Mouse (Mus musculus) retina, adult 2 months (tissue): ENCODE measurements around the gene Pllp.

Experiments
- DNase-seq: peaks from one replicate; pipeline ENCODE4 v3.0.0-alpha.2; 2012; ENCODE audit warnings: low read depth, low spot score

The Pllp gene

DNA sequence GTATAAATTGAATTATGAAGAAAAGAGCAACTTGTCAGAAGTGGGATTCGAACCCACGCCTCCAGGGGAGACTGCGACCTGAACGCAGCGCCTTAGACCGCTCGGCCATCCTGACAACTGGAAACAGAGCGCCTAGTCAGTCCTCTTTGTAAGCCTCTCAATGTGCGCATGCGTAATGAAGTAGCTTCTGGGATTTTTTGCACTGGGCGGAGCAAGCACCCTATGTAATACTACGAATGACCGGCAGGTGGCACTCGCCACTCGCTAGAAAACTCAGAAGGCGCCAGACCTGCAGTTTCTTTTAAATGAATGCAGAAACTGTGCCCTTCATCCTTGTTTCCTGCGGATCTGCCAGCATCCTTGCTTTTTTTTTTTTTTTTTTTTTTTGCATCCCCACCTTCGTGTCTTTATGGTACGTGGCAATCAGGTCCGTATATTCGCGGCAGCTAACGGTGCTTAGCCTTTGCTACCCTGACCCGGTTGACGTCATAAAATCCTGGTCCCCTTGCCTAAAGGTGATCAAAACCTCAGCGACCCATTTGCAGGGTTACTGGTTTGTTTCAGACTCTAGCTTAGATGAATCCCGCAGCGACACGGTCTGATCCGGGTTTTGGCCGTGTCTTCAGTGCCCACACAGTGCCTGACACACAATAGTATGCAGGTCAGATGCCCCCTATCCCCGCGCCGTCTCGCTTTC is 8.0 kb upstream of the Pllp start:
- peak; percentile 97 for DNase-seq

DNA sequence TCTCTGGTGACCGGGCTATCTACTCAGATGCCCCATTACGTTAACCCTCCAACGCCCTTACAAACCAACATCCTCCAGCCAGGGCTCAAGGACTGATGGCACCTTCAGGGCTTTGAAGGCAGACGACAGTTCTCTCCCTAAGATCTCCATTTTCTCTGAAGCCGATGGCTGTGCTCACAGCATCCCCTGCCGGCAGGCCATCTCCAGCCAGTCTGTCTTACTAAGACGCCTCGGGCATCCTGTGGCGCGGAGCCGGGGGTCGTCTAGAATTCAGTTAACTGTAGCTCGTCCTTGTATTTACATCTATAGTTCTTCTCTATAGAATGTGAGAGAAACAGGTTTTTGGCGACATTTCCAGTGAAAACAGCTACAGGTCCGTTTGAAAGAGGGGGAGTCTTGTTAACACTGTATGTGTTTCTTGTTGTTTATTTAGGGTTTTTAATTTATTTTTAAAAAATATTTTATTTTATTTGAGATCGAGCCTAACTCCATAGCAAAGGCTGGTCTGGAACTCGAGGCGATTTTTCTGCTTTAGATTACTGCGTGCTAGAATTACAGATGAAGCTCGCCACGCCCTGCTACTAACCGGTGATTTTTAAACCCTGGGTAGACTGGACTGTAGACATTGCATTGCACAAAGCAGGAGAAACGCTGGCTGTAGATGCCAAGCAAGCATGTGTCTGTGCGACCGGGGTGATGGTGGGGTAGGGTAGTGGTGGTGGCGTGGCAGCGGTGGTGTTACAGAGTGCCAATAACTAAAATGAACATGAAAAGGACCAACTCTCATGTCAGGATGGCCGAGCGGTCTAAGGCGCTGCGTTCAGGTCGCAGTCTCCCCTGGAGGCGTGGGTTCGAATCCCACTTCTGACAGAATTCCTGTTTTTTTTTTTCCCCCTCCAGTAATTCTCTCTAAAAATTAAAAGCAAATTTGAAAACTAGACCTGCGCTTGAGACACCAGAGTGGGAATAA is 7.1 kb upstream of the Pllp start:
- DNase-seq = peak; percentile 20

DNA sequence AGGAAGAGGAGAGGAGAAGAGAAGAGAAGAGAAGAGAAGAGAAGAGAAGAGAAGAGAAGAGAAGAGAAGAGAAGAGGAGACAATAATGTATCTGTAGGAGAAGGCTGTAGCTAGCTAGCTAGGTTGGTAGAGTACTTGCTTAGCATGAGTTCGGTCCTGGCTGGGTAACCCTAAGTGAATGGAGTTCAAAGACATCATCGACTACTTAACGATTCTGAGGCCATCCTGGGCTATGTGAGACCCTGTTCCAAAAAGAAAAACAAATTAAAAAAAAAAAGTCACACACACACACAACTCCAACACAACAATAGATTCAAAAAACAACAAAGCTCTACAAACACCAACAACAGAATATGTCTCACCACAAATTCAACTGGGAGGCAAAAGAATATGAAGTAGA is 6.1 kb upstream of the Pllp start:
- no peak for DNase-seq

DNA sequence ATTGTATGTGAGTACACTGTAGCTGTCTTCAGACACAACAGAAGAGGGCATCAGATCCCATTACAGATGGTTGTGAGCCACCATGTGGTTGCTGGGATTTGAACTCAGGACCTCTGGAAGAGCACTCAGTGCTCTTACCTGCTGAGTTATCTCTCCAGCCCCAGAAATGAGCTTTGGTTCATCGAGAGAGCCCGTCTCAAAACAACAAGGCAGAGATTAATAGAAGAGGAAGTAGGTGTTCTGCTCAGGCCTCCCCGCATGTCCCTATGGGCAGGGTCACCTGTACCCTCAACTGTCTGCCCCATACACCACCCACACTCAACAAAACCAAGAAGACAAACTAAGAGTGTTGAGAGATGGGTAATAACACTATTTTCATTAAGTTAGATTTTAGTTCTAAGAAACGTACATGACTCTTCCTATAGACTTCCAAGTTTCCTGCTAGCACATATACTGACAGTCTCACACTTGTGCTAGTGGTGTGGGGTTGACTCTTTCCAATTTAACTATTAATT is 4.4 kb upstream of the Pllp start:
- DNase-seq = no peak

DNA sequence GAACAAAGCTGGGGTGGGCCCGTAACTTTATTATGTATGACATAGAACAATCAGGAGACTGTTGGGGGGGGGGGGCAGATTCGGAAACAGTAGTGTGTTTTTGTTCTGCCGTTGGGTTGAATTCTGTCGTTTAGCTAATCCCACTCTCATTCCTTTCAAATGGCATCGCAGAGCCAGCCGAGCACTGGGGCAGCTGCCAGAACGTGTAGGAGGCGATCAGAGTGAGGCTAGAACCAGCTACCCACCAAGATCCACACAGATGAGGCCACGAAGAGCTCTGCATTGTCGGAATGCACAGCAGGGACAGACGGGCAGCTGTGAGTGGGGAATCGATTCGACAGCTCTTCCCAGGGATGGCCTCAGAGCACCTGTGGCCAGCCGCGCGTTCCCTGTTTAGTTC is 3.3 kb upstream of the Pllp start:
- no peak for DNase-seq

DNA sequence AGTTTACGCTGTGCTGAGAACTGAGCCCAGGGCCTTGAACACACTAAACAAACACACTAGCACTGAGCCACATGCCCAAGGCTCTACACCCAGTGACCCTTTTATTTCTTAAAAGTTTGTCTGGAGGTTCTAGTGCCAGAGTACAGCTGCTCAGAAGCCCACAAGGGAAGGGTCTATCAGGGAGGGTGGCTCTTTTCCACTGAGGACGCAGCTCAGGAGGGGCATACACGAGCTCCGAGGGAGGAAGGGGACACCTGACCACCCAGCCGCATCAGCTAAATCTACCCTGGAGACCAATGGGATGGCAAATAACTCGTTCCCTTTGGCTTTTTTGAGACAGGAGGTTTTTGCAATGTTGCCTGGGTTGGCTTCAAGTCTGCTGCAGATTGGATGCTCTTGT is 1.9 kb upstream of the Pllp start:
- no peak for DNase-seq

DNA sequence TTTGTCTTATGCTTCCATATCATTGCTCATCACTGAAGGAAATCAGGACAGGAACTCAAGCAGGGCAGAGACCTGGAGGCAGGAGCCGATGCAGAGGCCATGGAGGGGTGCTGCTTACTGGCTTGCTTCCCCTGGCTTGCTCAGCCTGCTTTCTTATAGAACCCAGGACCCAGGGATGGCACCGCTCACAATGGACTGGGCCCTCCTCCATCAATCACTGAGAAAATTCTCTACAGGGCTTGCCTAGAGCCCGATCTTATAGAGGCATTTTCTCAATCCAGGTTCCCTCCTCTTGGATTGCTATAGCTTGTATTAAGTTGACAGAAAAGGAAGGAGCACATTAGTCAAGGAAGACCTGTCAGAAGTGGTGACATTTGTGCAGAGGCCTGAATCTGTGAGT is 488 bp upstream of the Pllp start:
- no peak for DNase-seq

DNA sequence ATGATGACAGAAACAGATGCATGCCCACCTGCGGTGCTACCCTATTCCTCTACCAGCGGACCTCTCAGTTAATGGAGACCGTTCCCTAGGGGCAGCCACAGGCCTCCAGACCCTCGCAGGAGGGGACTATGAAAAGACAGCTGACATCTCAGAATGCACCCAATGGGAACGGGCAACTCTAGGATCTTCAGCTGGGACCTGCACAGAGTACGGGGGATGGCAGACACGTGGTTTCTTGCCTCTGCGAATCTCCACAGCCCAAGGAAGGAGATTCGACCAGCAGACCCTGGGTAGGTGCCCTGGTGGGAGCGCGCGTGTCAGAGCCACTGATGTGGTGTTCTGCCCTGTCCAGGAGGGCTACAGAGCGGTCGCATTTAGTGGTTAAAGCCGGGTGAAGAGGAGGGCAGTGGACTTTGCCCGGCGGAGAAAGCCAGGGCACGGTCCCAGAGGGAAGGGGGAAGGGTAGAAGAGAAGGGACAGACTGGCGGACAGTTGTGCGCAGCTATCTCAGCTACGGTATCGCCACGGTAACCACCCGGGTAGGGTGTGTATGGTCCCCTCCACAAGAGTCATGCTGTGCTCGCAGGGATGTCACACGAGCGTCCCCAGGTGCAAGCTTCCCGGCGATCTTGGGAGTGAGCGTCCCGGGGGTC is 611 bp downstream of the Pllp start:
- DNase-seq = no peak

DNA sequence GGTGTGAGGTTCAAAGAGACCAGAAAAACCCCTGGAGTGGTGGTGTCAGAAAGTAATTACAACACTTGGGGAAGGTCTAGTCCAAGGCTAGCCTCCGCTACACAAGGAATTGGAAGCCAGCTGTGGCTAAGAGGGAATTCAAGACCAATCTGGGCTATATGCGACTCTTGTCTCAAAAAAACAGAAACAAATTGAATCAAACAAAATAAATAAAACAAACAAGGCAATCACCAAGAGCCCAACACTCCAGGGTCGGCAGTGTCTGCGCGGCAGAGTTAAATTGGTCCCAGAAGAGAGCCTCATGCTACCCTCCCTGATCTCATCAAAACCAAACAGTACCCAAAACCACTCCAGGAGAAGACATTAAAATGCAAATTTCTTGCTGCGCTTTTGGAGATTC is 1.4 kb downstream of the Pllp start:
- no peak for DNase-seq

DNA sequence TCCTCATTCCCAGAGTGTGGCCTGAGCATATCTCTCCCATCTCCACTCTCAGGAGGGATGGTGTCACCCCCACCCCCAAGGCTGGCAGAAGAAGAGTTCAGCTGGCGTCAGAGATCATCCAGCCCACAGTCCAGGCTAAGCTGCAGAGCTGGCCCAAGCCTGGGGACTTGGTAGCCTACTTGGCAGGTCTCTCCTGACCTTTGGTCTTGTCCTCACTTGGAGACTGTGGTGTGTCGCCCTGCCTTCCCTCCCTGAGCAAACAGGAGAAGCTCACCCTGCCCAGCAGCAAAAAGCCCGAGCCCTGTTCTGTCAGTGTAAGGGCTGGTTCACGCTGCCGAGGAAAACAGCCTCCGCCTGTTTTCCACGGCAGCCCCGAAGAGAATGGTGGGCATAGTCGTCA is 10.1 kb downstream of the Pllp start:
- no peak for DNase-seq

DNA sequence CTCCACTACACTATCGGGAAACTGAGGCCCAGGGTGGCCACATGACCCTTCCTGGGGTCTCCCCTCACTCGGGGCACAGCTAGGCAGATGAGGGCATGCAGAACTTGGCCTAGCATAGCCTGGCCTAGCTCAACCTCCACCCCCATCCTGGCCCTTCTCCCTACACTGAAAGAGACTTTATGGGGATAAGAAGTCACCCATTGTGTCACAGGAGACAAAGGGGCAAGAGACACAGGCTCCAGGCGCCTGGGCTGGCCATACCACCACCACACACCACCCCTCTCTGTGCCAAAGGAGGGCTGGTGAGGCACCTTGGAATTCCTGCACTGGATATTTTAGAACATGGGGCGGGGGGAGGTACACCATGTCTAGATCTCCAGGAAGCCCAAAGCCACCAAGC is 11.8 kb downstream of the Pllp start:
- no peak for DNase-seq

DNA sequence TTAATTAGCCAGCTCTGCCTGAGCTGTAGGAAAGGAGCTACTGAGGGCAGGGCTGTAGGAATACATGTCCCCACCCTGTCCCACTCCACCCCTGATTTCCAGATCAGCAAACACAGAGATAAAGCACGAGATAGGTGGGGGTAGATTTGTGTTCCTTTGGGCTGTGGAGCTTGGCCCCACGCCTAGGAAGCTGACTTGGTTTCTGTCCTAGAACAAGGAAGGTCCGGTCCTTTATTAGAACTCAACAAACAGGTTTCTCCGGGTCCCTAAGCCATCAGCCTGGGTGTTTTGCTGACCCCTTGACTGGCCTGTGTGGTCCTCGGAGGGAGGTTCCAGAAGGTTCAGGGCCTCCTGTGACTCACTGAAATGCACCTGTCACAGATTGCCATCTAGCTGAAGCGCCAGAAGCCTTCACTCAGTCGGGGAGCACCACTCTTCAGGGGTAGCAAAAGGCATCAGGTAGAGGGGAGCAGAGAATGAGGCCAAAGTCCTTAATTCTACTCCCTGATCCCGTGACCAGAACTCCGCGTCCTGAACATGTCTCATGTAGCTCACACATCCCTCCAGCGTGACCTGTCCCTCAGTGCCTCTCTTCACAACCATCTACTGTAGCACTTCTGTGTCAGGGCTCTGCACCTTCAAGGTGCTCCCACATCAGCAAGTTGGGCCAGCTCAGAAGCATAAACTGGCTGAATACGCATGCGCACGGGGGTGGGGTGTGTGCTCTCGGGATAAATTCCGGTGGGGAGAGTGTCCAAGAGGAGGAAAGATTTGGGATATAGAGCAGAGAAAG is 13.2 kb downstream of the Pllp start:
- no peak for DNase-seq

DNA sequence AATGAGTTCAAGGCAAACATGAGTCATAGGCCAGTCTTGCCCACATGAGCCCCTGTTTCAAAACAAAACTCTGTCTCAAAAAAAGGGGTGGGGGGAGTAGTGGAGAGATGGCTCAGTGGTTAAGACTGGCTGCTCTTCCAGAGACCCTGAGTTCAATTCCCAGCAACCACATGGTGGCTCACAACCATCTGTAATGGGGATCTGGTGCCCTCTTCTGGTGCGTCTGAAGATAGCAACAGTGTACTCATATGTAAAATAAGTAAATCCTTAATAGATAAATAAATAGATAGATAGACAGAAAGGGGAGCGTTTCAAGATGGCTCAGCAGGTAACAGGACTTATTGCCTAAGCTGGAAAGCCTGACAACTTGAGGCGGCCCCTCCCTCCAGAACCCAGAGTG is 15.7 kb downstream of the Pllp start:
- DNase-seq = no peak

DNA sequence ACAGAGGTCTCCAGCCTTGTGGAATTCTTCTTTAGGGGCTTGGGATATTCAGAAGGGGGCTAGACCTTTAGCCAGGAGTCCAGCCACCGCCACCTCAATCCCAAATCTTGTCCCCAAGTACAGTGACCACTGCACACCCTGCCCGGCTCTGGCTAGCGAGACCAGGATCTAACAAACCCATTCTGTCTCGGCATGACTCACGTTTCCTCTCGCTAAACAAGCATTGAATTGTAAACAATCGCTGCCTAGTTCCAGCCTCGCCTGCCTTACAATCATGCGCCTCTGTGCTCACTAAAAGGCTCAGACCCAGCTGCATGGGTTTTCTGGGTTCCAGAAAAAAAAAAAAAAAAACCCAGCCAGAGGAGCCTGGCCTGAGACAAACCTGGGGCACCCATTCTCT is 17.5 kb downstream of the Pllp start:
- DNase-seq = no peak

DNA sequence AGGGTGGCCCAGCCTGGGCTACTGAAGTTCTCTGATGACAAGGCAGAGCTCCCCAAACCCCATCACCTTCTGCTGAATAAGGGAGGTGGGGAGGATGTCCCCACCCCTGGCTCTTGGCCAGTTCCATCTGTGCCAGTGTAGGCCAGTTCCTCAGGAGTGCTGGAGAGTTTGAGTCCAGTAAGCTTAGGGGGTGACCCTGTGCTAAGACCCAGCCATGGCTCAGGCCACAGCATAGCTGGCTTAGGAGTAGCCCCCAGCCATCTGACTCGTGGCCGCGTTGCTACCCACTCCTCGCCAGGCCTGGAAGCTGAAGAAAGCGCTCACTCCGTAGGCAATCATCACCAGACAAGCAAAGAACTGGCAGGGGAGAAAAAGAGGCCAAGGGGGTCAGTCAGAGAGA is 20.2 kb downstream of the Pllp start:
- DNase-seq = no peak

DNA sequence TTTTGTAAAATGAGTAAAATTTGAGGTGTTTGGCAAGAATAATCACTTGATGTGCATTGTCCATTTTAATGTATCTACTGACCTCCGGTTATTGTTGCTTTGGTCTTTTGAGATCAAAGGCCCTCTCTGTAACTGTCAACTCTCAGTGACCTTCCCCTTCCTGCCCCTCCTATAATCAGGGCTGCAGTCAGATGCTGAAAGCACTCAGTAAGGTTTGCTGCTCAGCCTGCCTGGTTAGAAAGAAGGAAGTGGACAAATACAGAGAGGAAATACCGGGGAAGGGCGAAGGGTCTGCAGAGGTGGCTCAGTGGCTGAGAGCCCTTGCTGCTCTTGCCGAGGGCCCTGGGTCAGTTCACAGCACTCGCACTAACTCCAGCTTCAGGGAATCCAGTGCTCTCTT is 21.7 kb downstream of the Pllp start:
- no peak for DNase-seq

DNA sequence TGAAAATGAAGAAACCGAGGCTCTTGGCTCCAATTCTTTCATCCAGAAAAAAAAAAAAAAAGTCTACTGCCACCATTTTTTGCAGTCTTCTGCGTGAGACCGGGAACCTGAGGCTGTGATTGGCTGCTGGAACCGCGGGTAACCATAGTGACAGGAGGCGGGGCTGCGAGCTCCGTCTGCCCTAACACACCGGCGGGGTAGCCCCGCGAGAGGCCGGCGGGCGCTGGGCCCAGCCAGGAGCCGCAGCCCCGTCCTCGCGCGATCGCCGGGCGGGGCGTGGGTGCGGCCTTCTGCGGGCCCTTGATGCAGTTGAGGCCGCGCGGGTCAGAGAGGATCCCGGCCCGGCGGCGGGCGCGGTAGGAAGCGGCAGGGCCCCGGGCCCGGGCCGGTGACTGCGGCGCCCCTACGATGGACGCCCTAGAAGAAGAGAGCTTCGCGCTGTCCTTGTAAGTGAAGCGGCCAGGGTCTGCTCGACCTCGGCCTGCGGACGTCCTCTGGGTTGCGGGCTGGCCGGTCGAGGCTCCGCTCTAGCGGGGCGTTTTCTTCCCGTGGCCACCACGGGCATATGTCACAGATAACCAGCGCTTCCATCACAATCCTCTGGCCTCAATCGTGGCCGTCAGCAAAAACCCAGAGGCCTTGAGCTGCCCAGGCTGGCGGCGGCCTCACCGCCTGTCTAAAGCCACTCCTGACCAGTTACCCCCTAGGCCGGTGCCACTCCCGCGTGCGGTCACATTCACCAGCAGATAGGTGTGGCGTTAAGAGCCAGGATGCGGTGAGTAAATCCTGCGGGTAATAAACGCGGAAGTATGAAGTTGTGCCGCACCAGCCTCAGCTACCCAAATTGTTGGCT is 29.4 kb downstream of the Pllp start, which contains the start of gene Arl2bp:
TSS of gene Arl2bp (plus strand) at position 145 of the 853 bp plus-strand sequence.
- peak; percentile 71 for DNase-seq

DNA sequence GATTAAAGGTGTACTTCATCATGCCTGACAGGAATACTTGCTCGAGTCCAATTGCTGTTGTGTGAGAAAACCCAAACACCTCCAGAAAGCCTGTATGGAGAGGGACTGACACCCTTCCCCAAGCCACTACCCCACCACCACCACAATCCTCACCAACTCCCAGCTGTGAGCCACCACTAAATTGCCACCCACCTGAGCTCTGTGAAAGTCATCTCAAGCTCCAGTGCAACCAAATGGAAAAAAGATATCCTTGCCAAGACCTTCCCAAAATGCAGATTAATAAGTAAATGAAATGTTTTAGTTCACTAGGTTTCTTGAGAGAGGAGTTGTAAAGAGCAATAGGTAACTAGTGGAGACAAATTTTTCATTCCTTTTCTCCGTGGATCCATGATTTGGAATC is 31.4 kb downstream of the Pllp start:
- no peak for DNase-seq

DNA sequence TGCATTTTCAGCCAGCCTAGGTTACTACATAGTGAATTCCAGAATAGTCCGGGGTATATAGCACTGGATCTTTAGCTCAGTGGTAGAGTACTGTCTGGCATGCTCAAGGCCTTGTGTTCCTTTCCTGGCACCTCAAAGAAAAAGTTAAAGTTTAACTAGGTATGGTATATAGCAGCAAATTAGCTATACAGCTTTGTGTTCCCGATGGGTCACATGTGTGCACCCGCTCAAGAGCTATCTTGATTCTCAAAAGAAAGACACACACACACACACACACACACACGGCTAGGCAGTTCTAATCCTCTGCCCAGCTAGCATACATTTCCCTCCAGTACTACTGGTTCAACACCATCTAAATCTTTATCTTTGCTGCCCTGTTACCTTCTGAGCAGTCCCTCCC is 35.7 kb downstream of the Pllp start:
- no peak for DNase-seq

DNA sequence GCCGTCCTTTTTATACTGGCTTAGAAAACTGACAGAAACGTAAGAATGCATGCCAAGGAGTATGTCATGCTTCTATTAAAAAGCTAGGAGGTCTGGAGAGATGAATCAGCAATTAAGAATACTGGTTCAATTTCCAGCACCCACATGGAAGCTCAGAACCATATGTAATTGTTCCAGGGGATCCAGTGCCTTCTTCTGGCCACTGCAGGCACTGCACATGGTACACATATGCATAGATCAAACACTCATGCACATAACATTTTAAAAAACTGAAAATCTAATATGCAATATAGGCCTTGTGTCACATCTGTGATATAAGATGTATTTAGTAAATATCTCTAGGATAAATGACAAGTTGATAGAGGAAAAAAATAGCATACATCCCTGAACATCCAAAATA is 38.0 kb downstream of the Pllp start:
- DNase-seq = no peak

DNA sequence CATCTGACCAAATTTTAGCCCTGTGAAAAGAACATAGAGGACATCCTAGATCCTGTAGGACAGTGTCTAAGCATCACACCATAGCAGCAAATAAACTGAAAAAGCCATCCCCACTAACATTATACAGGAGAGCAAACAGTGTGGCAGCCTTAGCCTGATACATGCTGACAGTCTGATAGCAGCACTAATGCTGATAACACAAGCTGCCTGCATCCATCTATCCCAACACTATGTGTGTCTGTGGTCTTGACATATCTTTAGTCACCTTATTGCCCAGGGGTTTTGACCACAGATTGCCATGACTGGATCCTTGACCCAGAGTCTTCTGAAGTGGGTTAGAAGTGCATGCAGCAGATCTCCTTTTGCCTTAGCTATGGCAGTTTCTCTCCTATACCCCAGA is 41.1 kb downstream of the Pllp start:
- no peak for DNase-seq
